Mouse (Mus musculus): ENCODE results near the gene Zscan4e. TPM values are rescaled to one million over a fixed set of nuclear protein-coding genes. Genes with fewer than 3 reads are reported as not detected.
"Not testable (repeated sequence)": the region's sequence is repeated elsewhere in the genome, so short reads cannot be mapped to it uniquely, and the experiment has no call there.

Gene Zscan4e
- not detected in 2 replicates for total RNA-seq (2014; rRNA removed)
- not detected in 2 replicates for polyA plus RNA-seq (2015; fragmentation: Nextera tagmentation; extraction: Ambion mirVana)

DNA sequence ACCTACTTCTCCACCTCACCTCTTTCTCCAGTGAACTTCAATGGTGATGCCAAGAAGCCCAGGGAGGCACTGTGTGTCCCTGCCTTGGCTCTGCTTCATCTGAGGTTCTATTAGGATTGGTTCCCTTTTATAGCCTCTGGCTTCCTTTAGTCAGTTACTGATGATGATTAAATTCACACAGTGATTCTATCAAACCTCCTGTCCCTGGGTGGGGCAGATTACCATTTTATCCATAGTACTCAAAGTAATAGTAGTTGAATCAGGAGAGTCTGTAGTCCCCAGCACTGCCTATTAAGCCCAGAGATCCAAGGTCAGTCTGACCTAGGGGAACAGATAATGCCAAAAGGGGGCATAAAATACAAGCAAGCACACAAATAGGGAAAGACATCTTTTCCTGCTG is at the start of gene Zscan4e:
Zscan4e (minus strand) TSS at position 101 of the 400 bp plus-strand sequence.
- DNase-seq (ENCODE audit: low spot score); H3K4me1 ChIP-seq (ENCODE audit: insufficient read depth, low read length); H3K36me3 ChIP-seq (ENCODE audit: insufficient read depth, low read length); H3K27ac ChIP-seq (ENCODE audit: low read depth, low read length); H3K9ac ChIP-seq (replicated peaks; ENCODE audit: low read length, poor library complexity, severe bottlenecking); H3K9me3 ChIP-seq (ENCODE audit: low read length); H3K4me2 ChIP-seq (ENCODE audit: low read depth, low read length, poor library complexity, severe bottlenecking); H3K27me3 ChIP-seq (ENCODE audit: insufficient read depth, low read length); H3K4me3 ChIP-seq (ENCODE audit: low read depth, low read length); ATAC-seq (ENCODE audit: low FRiP score): not testable (repeated sequence)

Small RNA genes lying within 50 kb of the gene (microRNA-seq; reads per million reads assigned to microRNA genes)
- not detected for gene Gm23087 (ENCODE audit: borderline number of aligned reads)
- gene Gm26248 (ENCODE audit: borderline number of aligned reads): not detected

Other genes with a start within 250 kb of the Zscan4e start
- gene Zscan4-ps1, start 241.0 kb downstream of the Zscan4e start, total RNA-seq (2014; rRNA removed): not detected in 2 replicates
- not detected in 2 replicates for gene Zscan4-ps1, start 241.0 kb downstream of the Zscan4e start, polyA plus RNA-seq (2015; fragmentation: Nextera tagmentation; extraction: Ambion mirVana)
- gene Zscan4d, start 144.5 kb downstream of the Zscan4e start, total RNA-seq (2014; rRNA removed): not detected in 2 replicates
- not detected in 2 replicates for gene Zscan4d, start 144.5 kb downstream of the Zscan4e start, polyA plus RNA-seq (2015; fragmentation: Nextera tagmentation; extraction: Ambion mirVana)
- gene Zscan4f, start 87.2 kb upstream of the Zscan4e start, total RNA-seq (2014; rRNA removed): not detected in 2 replicates
- not detected in 2 replicates for gene Zscan4f, start 87.2 kb upstream of the Zscan4e start, polyA plus RNA-seq (2015; fragmentation: Nextera tagmentation; extraction: Ambion mirVana)
- not detected in 2 replicates for gene Zscan4-ps2, start 203.6 kb upstream of the Zscan4e start, total RNA-seq (2014; rRNA removed)
- gene Zscan4-ps2, start 203.6 kb upstream of the Zscan4e start, polyA plus RNA-seq (2015; fragmentation: Nextera tagmentation; extraction: Ambion mirVana): not detected in 2 replicates

All from midbrain, postnatal 0 days (tissue).